Mouse (Mus musculus) layer of hippocampus, adult 2 months (tissue): ENCODE data around the gene Thada. TPM values are rescaled to one million over a fixed set of nuclear protein-coding genes. Genes with fewer than 3 reads are reported as not detected.

Experiments
- DNase-seq, 2 experiments: peaks; one replicate each; pipeline ENCODE4 v3.0.0; 2022; ENCODE audit warnings: low spot score in 2 of 2
- H3K27ac ChIP-seq: fragments of 200-600 bp; 2 replicates; pipeline ENCODE4 v1.8.1; 2022
- H3K4me3 ChIP-seq: fragments of 200-600 bp; 2 replicates; pipeline ENCODE4 v1.8.1; 2022; ENCODE audit warnings: mild to moderate bottlenecking
- CTCF ChIP-seq: fragments of 200-600 bp; conservative IDR thresholded peaks from 2 replicates; pipeline ENCODE4 v1.8.1; 2022; ENCODE audit warnings: antibody characterized with exemption, mild to moderate bottlenecking, moderate library complexity
- total RNA-seq, 2 experiments: library from RNA; stranded (reverse); gene quantifications; 2 replicates each; pipeline ENCODE4 v1.2.3; 2021

Thada gene
- total RNA-seq, 2 experiments from 2014 or later, result 14.8 to 17.3 TPM

GRCm38 (mm10) chr17:84140822-84141507 lies 325.0 kb downstream of the Thada start:
- H3K27ac ChIP-seq, result no peak overlapping the region
- peak in 1 of 2 experiments; percentile 26 for DNase-seq
- no peak overlapping the region for H3K4me3 ChIP-seq
- no peak for TF ChIP-seq CTCF

Other genes starting within 250 kb of the Thada start
- gene Plekhh2, start 45.7 kb upstream of the Thada start, total RNA-seq, result 1 to 10 TPM; 5.2 to 5.8 TPM
- gene Dync2li1, start 160.3 kb upstream of the Thada start, total RNA-seq, result 10 to 100 TPM; 20.5 to 22.5 TPM
- not detected for gene Abcg8, start 210.1 kb upstream of the Thada start, total RNA-seq
- not detected for gene Abcg5, start 216.8 kb upstream of the Thada start, total RNA-seq